Mouse (Mus musculus): ENCODE results near the gene Neu2. TPM values are rescaled to one million over a fixed set of nuclear protein-coding genes. Genes with fewer than 3 reads are reported as not detected.

Gene Neu2
- polyA plus RNA-seq, 1 experiment, result 14.6 TPM

- no peak overlapping the region for H3K27ac ChIP-seq (ENCODE audit: insufficient read depth, low read length)
- no peaks in the 10 kb centered on the region for H3K4me1 ChIP-seq (ENCODE audit: control insufficient read depth, insufficient read depth, low read length)
- no peak overlapping the region for H3K4me3 ChIP-seq (ENCODE audit: insufficient read depth, low read length)
- TF ChIP-seq POLR2A (IDR thresholded peaks at IDR 0.05; ENCODE audit: extremely low read depth, insufficient read depth, low read length) (no peak), CTCF (IDR thresholded peaks at IDR 0.05; ENCODE audit: extremely low read depth, insufficient read depth, low read length) (no peak)
Observed at GRCm38 (mm10) chr1:87527191-87527590, 17.5 kb downstream of the Neu2 start.

- Histone ChIP-seq H3K27ac (ENCODE audit: insufficient read depth, low read length) (no peak overlapping the region), H3K4me3 (ENCODE audit: insufficient read depth, low read length) (no peak overlapping the region)
- TF ChIP-seq CTCF (IDR thresholded peaks at IDR 0.05; ENCODE audit: extremely low read depth, insufficient read depth, low read length) (no peak), POLR2A (IDR thresholded peaks at IDR 0.05; ENCODE audit: extremely low read depth, insufficient read depth, low read length) (no peak)
Observed at GRCm38 (mm10) chr1:87532346-87532745, 22.7 kb downstream of the Neu2 start.

GRCm38 (mm10) chr1:87534118-87534517, 24.4 kb downstream of the Neu2 start:
- Histone ChIP-seq H3K4me1 (ENCODE audit: control insufficient read depth, insufficient read depth, low read length) (peaks cover 7% of the 10 kb centered on the region), H3K27ac (ENCODE audit: insufficient read depth, low read length) (no peak overlapping the region), H3K4me3 (ENCODE audit: insufficient read depth, low read length) (no peak overlapping the region)
- TF ChIP-seq CTCF (IDR thresholded peaks at IDR 0.05; ENCODE audit: extremely low read depth, insufficient read depth, low read length), result no peak
- no peak for TF ChIP-seq POLR2A (IDR thresholded peaks at IDR 0.05; ENCODE audit: extremely low read depth, insufficient read depth, low read length)

More at GRCm38 (mm10) chr1:87532346-87532745, 22.7 kb downstream of the Neu2 start:
- H3K4me1 ChIP-seq (ENCODE audit: control insufficient read depth, insufficient read depth, low read length), result peaks cover 7% of the 10 kb centered on the region

- Histone ChIP-seq H3K27ac (ENCODE audit: insufficient read depth, low read length) (no peak overlapping the region), H3K4me3 (ENCODE audit: insufficient read depth, low read length) (no peak overlapping the region), H3K4me1 (ENCODE audit: control insufficient read depth, insufficient read depth, low read length) (peaks cover 7% of the 10 kb centered on the region)
- no peak for TF ChIP-seq CTCF (IDR thresholded peaks at IDR 0.05; ENCODE audit: extremely low read depth, insufficient read depth, low read length)
- no peak for TF ChIP-seq POLR2A (IDR thresholded peaks at IDR 0.05; ENCODE audit: extremely low read depth, insufficient read depth, low read length)
Observed at GRCm38 (mm10) chr1:87537008-87537407, 27.3 kb downstream of the Neu2 start.

- Histone ChIP-seq H3K4me3 (ENCODE audit: insufficient read depth, low read length) (no peak overlapping the region), H3K27ac (ENCODE audit: insufficient read depth, low read length) (no peak overlapping the region), H3K4me1 (ENCODE audit: control insufficient read depth, insufficient read depth, low read length) (no peaks in the 10 kb centered on the region; the same call in 1 of the 2 replicates)
- TF ChIP-seq CTCF (IDR thresholded peaks at IDR 0.05; ENCODE audit: extremely low read depth, insufficient read depth, low read length) (peak; percentile 54), POLR2A (IDR thresholded peaks at IDR 0.05; ENCODE audit: extremely low read depth, insufficient read depth, low read length) (no peak)
Observed at GRCm38 (mm10) chr1:87541614-87542013, 31.9 kb downstream of the Neu2 start.

GRCm38 (mm10) chr1:87551008-87551407, 41.3 kb downstream of the Neu2 start:
- no peak overlapping the region for H3K4me3 ChIP-seq (ENCODE audit: insufficient read depth, low read length)
- no peaks in the 10 kb centered on the region for H3K4me1 ChIP-seq (ENCODE audit: control insufficient read depth, insufficient read depth, low read length)
- no peak overlapping the region for H3K27ac ChIP-seq (ENCODE audit: insufficient read depth, low read length)
- TF ChIP-seq CTCF (IDR thresholded peaks at IDR 0.05; ENCODE audit: extremely low read depth, insufficient read depth, low read length), result no peak
- TF ChIP-seq POLR2A (IDR thresholded peaks at IDR 0.05; ENCODE audit: extremely low read depth, insufficient read depth, low read length), result no peak

- Histone ChIP-seq H3K4me3 (ENCODE audit: insufficient read depth, low read length) (no peak overlapping the region), H3K4me1 (ENCODE audit: control insufficient read depth, insufficient read depth, low read length) (no peaks in the 10 kb centered on the region), H3K27ac (ENCODE audit: insufficient read depth, low read length) (no peak overlapping the region)
- no peak for TF ChIP-seq CTCF (IDR thresholded peaks at IDR 0.05; ENCODE audit: extremely low read depth, insufficient read depth, low read length)
- no peak for TF ChIP-seq POLR2A (IDR thresholded peaks at IDR 0.05; ENCODE audit: extremely low read depth, insufficient read depth, low read length)
Observed at GRCm38 (mm10) chr1:87553586-87553985, 43.9 kb downstream of the Neu2 start.

GRCm38 (mm10) chr1:87562967-87563366, 53.3 kb downstream of the Neu2 start:
- no peak overlapping the region for H3K27ac ChIP-seq (ENCODE audit: insufficient read depth, low read length)
- TF ChIP-seq POLR2A (IDR thresholded peaks at IDR 0.05; ENCODE audit: extremely low read depth, insufficient read depth, low read length) (no peak), CTCF (IDR thresholded peaks at IDR 0.05; ENCODE audit: extremely low read depth, insufficient read depth, low read length) (no peak)
- H3K4me1 ChIP-seq (ENCODE audit: control insufficient read depth, insufficient read depth, low read length), result no peaks in the 10 kb centered on the region
- no peak overlapping the region for H3K4me3 ChIP-seq (ENCODE audit: insufficient read depth, low read length)

- Histone ChIP-seq H3K4me3 (ENCODE audit: insufficient read depth, low read length) (no peak overlapping the region), H3K27ac (ENCODE audit: insufficient read depth, low read length) (no peak overlapping the region), H3K4me1 (ENCODE audit: control insufficient read depth, insufficient read depth, low read length) (no peaks in the 10 kb centered on the region)
- TF ChIP-seq POLR2A (IDR thresholded peaks at IDR 0.05; ENCODE audit: extremely low read depth, insufficient read depth, low read length), result no peak
- TF ChIP-seq CTCF (IDR thresholded peaks at IDR 0.05; ENCODE audit: extremely low read depth, insufficient read depth, low read length), result no peak
Observed at GRCm38 (mm10) chr1:87565760-87566159, 56.1 kb downstream of the Neu2 start.

- Histone ChIP-seq H3K27ac (ENCODE audit: insufficient read depth, low read length) (no peak overlapping the region), H3K4me1 (ENCODE audit: control insufficient read depth, insufficient read depth, low read length) (no peaks in the 10 kb centered on the region), H3K4me3 (ENCODE audit: insufficient read depth, low read length) (no peak overlapping the region)
- no peak for TF ChIP-seq POLR2A (IDR thresholded peaks at IDR 0.05; ENCODE audit: extremely low read depth, insufficient read depth, low read length)
- TF ChIP-seq CTCF (IDR thresholded peaks at IDR 0.05; ENCODE audit: extremely low read depth, insufficient read depth, low read length), result peak; percentile 40
Observed at GRCm38 (mm10) chr1:87568398-87568797, 58.7 kb downstream of the Neu2 start.
